Mouse (Mus musculus): ENCODE results near the gene Csnk1g2. TPM values are rescaled to one million over a fixed set of nuclear protein-coding genes. Genes with fewer than 3 reads are reported as not detected.
A peak's percentile ranks its signal among the peaks of the same experiment; 100 is the strongest.
"Not testable (repeated sequence)": the region's sequence is repeated elsewhere in the genome, so short reads cannot be mapped to it uniquely, and the experiment has no call there.

The Csnk1g2 gene
- total RNA-seq, 2 experiments from 2014 or later = 123 to 131 TPM

DNA sequence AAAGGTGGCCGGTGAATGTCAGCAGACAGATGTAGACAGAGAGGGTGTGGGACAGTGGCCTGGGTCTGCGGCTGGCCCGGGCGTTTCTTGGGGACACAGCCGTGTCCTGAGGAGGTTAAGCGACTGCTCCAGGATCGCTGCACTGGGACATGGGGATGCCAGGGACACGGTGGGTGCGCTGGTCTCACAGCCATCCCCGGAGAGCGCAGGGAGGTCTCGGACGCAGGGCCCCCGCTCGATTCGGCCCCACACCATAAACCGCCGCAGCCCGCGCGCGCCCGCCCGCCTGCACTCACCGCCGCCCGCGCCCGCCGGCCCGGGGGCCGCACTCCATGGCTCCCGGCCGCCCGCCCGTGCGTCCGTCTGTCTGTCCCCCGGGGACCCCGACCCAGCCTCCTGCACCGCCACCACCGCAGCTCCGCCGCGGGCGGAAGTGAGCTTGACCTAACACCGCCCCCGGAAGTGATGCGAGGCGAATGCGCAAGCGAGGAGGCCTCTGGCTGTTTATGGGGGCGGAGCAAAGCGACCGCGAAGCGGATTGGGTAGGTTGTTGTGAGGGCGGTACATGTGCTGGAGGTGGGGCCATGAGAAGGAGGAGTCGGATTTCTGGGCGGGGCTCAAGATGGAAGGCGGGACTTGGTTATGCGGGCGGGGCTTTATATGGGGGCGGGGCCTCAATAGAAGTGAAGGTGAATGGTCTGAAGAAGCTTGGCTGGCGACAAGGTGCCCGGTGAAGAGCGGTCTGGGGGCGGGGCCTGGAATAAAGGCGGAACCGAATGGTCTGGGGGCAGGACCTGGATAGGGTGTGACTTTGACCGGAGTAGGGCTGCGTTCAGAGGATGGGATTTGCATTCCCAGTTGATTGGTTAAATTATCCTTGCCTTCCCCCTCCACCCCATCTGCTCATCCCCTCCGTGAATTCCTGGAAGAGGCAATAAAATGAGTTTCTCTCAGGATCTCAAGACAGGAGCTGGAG, 32.5 kb upstream of the Csnk1g2 start, which contains the start of gene Abhd17a:
Abhd17a (minus strand) TSS at position 463 of the 976 bp plus-strand sequence.
- intact Hi-C loops (cut with DNase I) = no loop called here
- DNase-seq = peak; percentile 93 to 98

DNA sequence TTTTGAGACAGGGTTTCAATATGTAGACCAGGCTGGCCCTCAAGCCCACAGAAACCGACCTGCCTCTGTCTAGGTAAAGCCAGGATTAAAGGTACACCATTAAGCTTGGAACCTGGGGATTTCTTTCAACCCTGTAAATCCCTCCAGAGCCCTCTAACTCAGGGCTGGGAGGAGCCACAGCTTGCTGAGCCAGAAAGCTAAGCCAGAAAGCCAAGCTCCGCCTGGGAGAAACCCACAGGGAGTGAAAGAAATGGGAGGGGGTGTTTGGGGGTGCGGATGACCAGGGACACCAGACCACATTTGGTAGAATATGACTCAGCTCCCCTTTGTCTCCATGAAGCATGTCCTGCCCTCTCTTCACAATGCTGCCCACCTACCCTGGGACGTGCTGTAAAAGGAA, 26.3 kb upstream of the Csnk1g2 start:
- DNase-seq = no peak
- intact Hi-C loops (cut with DNase I) = no loop called here

DNA sequence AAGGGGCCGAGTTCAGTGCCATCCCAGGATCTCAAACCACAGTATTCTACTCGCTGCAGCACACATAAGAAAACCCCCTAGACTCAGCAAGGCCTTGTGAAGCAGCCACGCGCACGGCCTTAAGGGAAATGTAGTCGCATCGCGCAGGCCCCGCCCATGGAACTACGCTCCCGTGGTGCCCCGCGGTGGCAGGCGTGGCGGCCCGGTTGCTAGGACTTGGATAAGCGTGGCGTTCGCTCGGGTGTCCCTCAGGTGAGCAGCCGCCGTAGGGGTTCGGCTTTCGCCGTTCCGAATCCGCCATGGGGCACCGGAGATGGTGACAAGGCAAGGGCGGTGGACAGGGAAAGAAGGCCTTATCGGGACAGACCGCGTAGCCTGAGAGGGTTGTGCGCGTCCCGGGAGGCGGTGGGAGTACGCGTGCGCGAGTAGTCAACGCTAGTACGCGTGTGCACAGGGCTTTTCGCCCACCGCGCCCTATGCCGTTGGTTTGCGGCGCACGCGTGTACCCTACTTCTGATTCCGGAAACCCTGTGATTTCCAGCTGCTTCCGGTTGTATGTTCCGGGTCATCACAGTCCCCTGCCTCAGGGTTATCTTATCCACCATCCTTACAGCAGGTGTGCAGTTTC, 19.8 kb upstream of the Csnk1g2 start, which contains the start of the genes Scamp4 and Adat3:
Scamp4 (plus strand) TSS at position 175 of the 628 bp plus-strand sequence.
Adat3 (plus strand) TSS at position 183 of the 628 bp plus-strand sequence.
- DNase-seq = peak; percentile 92 to 93
- intact Hi-C loops (cut with DNase I) = loop anchor here (2.0 kb wide), 1 partner anchor 24 kb away; no protein-coding TSS in a partner anchor

GRCm38 (mm10) chr10:80603364-80603763, 19.3 kb upstream of the Csnk1g2 start:
- intact Hi-C loops (cut with DNase I) = loop anchor here (2.0 kb wide), 1 partner anchor 25 kb away; no protein-coding TSS in a partner anchor
- DNase-seq = no peak

DNA sequence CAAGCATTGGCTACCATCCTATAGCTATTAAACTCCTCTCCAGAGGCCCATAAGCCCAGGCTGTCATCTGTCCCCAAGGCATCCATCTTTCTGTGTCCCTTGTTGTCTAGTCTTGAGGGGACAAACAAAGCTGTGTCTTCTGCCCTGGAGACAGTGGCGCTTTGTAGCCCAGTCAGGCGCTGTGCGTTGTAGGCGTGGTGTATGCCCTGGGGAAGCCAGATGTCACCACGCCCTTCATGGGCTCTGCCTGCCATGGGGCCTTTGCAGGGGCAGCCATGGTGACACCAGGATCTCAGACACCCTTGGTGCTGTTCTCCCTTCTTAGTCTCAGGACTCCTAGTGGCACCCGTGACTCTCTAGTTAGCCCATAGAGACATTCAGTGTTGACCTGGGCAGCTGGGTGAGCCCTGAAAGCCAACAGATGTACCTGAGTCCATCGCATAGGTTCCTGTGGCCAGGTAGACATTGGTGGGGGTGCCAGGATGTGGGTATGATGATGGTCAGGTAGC, 18.6 kb upstream of the Csnk1g2 start:
- DNase-seq = no peak
- intact Hi-C loops (cut with DNase I) = no loop called here

DNA sequence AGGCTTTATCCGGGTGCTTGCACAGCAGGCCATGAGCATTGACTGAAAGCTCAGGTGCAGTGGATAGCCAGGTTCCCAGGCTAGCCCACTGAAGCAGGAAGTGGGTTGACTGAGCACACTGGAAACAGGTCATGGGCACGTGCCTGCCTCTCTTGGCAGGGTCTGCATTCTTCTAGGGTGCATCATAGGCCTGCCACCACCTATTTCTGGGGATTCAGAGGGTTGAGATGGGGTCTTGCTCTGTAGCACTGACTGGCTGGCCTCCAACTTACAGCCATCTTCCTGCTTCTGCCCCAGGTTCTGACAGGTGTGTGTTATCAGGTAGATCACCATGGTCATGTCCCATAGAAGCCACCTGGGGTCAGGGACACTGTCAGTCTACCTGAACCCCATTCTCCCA, 17.6 kb upstream of the Csnk1g2 start:
- intact Hi-C loops (cut with DNase I) = no loop called here
- no peak for DNase-seq

DNA sequence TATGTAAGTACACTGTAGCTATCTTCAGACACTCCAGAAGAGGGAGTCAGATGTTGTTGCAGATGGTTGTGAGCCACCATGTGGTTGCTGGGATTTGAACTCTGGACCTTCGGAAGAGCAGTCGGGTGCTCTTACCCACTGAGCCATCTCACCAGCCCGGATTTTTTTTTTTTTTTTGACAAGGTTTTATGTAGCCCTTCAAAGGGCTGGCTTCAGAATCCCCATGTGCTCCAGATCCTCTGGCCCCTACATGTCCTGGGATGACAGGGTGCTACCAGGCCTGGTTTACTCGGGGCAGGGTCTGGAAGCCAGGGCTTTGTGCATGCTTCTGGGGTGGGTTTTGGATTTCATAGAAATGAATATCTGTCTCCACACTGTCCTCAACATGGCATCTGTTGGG, 16.9 kb upstream of the Csnk1g2 start, which contains the start of gene Gm49322:
Gm49322 (plus strand) TSS at position 301 of the 400 bp plus-strand sequence.
- DNase-seq; intact Hi-C loops (cut with DNase I): not testable (repeated sequence)

DNA sequence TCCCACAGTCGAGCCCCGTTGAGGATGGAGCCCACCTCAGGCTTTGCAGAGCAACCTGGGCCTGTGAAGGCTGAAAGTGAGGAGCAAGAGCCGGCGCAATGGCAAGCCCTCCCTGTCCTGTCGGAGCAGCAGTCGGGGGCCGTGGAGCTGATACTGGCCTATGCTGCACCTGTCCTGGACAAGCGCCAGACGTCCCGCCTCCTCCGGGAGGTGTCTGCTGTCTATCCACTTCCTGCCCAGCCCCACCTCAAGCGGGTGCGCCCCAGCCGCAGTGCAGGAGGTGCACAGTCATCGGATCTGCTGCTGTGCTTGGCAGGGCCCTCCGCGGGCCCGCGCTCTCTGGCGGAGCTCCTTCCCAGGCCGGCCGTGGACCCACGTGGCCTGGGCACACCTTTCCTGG, 16.3 kb upstream of the Csnk1g2 start:
- intact Hi-C loops (cut with DNase I) = no loop called here

GRCm38 (mm10) chr10:80606737-80607350, 15.8 kb upstream of the Csnk1g2 start:
- DNase-seq = no peak
- intact Hi-C loops (cut with DNase I) = no loop called here

More for the DNA sequence above, 16.3 kb upstream of the Csnk1g2 start:
- DNase-seq = no peak

DNA sequence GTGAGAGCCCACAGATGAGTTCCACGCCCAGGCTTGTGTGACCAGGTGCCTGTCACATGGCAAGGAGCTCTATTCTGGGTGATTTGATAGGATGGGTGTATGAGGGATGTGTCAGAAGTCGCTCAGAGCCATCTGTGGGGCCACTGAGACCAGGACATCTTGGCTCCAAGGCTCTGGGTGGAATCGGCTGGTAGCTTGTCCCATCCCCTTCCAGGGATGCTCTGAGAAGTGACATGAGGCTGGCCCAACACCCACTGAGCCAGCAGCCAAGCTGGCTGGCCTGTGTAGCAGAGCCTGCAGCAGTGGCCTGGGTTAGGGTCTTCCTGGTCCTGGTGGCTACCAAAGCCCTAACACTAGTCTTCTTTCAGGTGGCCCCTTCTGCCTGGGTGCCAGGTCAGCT, 14.2 kb upstream of the Csnk1g2 start:
- intact Hi-C loops (cut with DNase I) = no loop called here
- no peak for DNase-seq

DNA sequence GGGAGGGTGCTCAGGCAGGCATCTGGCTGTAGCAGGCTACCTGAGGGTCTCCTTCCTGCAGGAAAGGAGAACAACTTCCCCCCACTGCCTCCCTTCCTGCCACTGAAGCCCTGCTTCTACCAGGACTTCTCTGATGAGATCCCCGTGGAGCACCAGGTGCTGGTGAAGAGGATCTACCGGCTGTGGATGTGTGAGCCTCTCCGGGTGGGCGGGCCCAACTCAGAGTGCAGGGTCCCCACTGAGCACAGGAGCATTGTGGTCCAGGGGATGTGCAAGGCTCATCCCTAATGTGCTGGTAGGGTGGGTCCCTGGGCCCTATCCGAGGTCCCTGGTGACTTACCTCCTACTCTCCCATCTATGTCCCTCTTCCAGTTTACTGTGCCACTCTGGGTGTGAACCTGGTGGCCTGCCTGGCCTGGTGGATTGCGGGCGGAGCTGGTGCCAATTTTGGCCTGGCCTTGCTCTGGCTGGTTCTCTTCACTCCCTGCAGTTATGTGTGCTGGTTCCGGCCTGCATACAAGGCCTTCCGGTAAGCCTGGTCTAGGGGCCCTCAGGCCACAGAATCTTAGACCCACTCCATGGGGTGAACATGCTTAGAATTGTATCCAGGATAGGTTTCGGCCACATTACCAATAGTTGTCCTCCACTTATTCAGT, 13.2 kb upstream of the Csnk1g2 start:
- DNase-seq = no peak
- intact Hi-C loops (cut with DNase I) = no loop called here

- intact Hi-C loops (cut with DNase I) = loop anchor here (2.0 kb wide), 2 partner anchors 31 to 75 kb away; no protein-coding TSS in a partner anchor
- DNase-seq = no peak
Measured at GRCm38 (mm10) chr10:80610116-80610785, 12.4 kb upstream of the Csnk1g2 start.

DNA sequence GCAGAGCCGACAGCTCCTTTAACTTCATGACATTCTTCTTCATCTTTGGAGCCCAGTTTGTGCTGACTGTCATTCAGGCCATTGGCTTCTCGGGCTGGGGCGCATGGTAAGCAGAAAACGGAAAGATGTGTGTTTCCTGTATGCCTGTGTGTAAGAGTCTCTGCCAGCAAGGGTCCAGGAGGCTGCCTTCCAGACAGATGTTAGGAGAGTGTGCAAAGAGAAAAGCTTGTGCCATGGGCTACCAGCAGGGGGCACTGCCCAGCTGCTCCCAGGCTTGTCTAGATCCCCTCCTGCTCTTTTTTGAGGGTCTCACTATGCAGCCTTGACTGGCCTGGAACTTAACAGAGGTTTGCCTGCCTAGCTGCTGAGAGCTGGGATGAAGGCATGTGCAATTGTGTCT, 11.6 kb upstream of the Csnk1g2 start:
- DNase-seq = peak; percentile 68 to 71
- intact Hi-C loops (cut with DNase I) = loop anchor here (2.0 kb wide), 2 partner anchors 32 to 74 kb away; no protein-coding TSS in a partner anchor

GRCm38 (mm10) chr10:80611905-80612304, 10.7 kb upstream of the Csnk1g2 start:
- intact Hi-C loops (cut with DNase I) = loop anchor here (2.0 kb wide), 2 partner anchors 33 to 73 kb away; no protein-coding TSS in a partner anchor
- DNase-seq = no peak

GRCm38 (mm10) chr10:80613821-80614220, 8.8 kb upstream of the Csnk1g2 start:
- intact Hi-C loops (cut with DNase I) = no loop called here
- DNase-seq = no peak

- intact Hi-C loops (cut with DNase I) = no loop called here
- DNase-seq = no peak
Measured at GRCm38 (mm10) chr10:80614351-80614750, 8.3 kb upstream of the Csnk1g2 start.

DNA sequence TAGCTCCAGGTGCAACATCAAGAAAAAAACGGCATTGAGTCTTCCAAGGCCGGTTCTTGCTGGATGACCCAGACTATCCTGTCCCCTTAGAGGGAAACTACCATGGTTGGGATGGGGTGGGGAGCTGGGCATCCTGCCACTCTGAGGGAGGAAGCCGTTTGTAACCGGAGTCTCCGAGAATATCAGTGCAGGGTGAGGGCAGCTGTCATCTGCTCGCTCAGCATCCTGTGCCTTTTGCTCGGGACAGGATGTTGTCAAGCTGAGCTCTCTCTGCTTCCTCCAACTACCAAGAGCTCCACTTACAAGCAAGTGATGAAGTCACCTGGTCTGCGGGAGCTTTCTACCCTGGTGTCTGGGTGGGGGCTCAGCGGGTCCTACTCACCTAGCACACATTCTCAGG, 4.5 kb upstream of the Csnk1g2 start:
- DNase-seq = no peak
- intact Hi-C loops (cut with DNase I) = loop anchor here (1.0 kb wide), 1 partner anchor 27 kb away; no protein-coding TSS in a partner anchor

- intact Hi-C loops (cut with DNase I) = loop anchor here (5.0 kb wide), 1 partner anchor 38 kb away; the partner anchor contains the start of gene Btbd2
Measured at GRCm38 (mm10) chr10:80619465-80620244, 3.0 kb upstream of the Csnk1g2 start.

More at GRCm38 (mm10) chr10:80619465-80620244, 3.0 kb upstream of the Csnk1g2 start:
- no peak for DNase-seq
